Mouse (Mus musculus): ENCODE measurements around the gene Borcs5. TPM values are rescaled to one million over a fixed set of nuclear protein-coding genes. Genes with fewer than 3 reads are reported as not detected.

Gene Borcs5
- polyA plus RNA-seq, 1 experiment from 2014 or later = 13.9 TPM

DNA sequence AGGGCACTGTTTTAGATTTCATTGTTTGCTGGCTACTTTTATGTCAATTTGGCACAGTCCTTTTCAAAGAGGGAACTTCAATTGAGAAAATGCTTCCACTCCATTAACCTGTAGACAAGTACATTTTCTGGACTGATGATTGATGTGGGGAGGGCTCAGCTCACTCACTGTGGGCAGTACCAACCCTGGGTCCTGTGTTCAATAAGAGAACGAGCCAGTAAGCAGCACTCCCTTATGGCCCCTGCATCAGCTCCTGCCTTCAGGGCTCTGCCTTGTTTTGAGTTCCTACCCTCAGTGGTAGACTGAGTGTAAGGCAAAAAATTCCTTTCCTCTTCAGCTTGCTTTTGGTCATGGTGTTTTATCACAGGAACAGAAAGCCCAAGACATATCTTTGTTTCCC, 74.6 kb downstream of the Borcs5 start:
- TF ChIP-seq CTCF (IDR thresholded peaks at IDR 0.05; ENCODE audit: low read depth) = no peak
- no peak for ATAC-seq (ENCODE audit: insufficient read depth)
- Histone ChIP-seq H3K4me2 (no peak overlapping the region), H3K4me3 (ENCODE audit: low read depth, low read length) (no peak overlapping the region), H3K9ac (no peak overlapping the region), H3K9me3 (ENCODE audit: low read depth, low read length) (no peaks in the 10 kb centered on the region), H3K27me3 (ENCODE audit: insufficient read depth, low read length) (no peaks in the 10 kb centered on the region), H3K27ac (ENCODE audit: low read depth) (no peak overlapping the region), H3K36me3 (ENCODE audit: insufficient read depth) (peaks cover 26% of the 10 kb centered on the region), H3K4me1 (ENCODE audit: insufficient read depth) (no peaks in the 10 kb centered on the region)
- 62% methylated on average over 1 of the region's 1 CpGs for WGBS
- no peak for DNase-seq

DNA sequence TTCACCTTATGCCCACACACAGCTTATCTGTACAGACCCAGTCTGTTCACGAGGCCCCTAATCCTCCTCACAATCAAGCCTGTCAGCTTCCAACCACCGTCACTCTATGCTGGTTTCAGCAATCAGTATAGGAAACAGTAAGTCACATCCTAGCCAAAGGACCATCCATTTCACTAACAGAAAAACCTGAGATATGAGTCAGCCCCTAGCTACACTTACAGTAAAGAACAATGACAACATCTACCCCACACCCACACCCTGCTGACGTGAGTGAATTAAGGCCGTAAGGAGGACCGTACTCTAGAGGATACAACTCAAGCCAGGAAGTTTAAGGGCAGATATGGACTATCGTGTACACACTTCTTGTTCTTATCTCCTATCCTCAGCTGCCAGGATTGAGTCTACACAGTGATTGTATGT, 76.9 kb downstream of the Borcs5 start:
- Histone ChIP-seq H3K4me3 (ENCODE audit: low read depth, low read length) (no peak overlapping the region), H3K27ac (ENCODE audit: low read depth) (no peak overlapping the region), H3K4me1 (ENCODE audit: insufficient read depth) (no peaks in the 10 kb centered on the region), H3K36me3 (ENCODE audit: insufficient read depth) (peaks cover 49% of the 10 kb centered on the region), H3K9ac (no peak overlapping the region), H3K9me3 (ENCODE audit: low read depth, low read length) (no peaks in the 10 kb centered on the region), H3K4me2 (no peak overlapping the region), H3K27me3 (ENCODE audit: insufficient read depth, low read length) (no peaks in the 10 kb centered on the region)
- ATAC-seq (ENCODE audit: insufficient read depth) = peak; percentile 55
- TF ChIP-seq CTCF (IDR thresholded peaks at IDR 0.05; ENCODE audit: low read depth) = no peak
- no peak for DNase-seq
- WGBS = 49% methylated on average over 6 of the region's 6 CpGs

DNA sequence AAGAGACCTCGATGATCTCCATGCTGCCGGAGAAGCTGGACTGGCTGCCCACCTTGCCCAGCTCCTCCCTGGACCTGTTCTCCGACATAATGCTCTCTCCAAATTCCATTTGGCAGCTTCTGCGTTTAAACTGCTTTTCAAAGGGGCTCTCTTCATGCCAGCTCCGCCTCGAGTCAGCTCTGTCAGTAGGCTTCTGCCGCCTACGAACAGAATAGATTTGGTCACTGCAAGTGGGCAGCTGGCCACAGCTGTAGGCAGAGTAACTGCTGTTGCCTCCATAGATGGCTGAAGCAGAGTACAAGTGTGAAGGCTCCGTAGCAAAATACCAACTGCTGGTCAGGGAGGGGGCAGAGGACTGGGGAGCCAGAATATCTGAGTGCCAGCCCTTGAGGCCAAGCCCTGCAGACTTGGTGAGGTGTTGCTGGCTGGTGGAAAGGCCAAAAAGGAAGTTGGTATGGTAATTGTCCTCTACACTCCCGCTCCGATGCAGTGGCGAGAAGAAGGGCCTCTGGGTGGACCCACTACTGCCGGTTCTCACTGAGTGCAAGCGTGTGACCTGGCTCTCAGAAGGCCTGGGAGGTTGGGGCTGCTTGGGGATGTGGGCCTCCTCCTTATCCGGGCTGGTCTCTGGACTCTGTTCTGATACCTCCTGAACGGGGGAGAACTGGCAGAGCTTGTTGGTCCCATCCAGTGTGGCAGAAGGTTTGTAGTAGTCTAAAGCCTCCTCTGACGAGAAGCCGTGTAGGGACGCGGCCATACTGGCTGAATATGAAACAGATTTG, 78.8 kb downstream of the Borcs5 start:
- Histone ChIP-seq H3K9ac (no peak overlapping the region), H3K36me3 (ENCODE audit: insufficient read depth) (peaks cover 54% of the 10 kb centered on the region), H3K4me1 (ENCODE audit: insufficient read depth) (no peaks in the 10 kb centered on the region), H3K4me3 (ENCODE audit: low read depth, low read length) (no peak overlapping the region), H3K27me3 (ENCODE audit: insufficient read depth, low read length) (no peaks in the 10 kb centered on the region), H3K27ac (ENCODE audit: low read depth) (no peak overlapping the region), H3K4me2 (no peak overlapping the region), H3K9me3 (ENCODE audit: low read depth, low read length) (no peaks in the 10 kb centered on the region)
- 84% methylated on average over 20 of the region's 20 CpGs for WGBS
- DNase-seq (no peak), ATAC-seq (ENCODE audit: insufficient read depth) (no peak)
- TF ChIP-seq CTCF (IDR thresholded peaks at IDR 0.05; ENCODE audit: low read depth) = no peak

DNA sequence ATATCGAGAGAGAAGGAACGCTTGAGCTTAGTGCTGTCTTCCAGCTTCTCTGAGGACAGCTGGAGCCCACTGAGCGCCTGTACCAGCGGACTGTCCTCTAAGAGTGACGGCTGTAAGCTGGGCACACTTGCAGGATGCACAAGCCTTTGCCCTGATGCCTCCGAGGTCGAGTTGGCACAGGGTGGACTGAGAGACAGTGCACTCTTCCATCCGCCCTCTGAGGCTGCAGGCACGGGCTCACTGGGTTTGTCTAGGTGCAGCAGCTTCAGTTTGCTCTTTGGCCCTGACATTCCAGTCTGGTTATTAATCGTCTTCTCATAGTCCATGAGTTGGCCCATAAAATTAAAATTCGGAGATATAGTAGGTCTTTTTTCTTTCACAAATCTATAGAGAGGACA, 79.4 kb downstream of the Borcs5 start:
- Histone ChIP-seq H3K27me3 (ENCODE audit: insufficient read depth, low read length) (no peaks in the 10 kb centered on the region), H3K4me3 (ENCODE audit: low read depth, low read length) (no peak overlapping the region), H3K9ac (no peak overlapping the region), H3K36me3 (ENCODE audit: insufficient read depth) (peaks cover 56% of the 10 kb centered on the region), H3K27ac (ENCODE audit: low read depth) (no peak overlapping the region), H3K9me3 (ENCODE audit: low read depth, low read length) (no peaks in the 10 kb centered on the region), H3K4me1 (ENCODE audit: insufficient read depth) (no peaks in the 10 kb centered on the region), H3K4me2 (no peak overlapping the region)
- DNase-seq = no peak
- 87% methylated on average over 11 of the region's 11 CpGs for WGBS
- no peak for TF ChIP-seq CTCF (IDR thresholded peaks at IDR 0.05; ENCODE audit: low read depth)
- ATAC-seq (ENCODE audit: insufficient read depth) = no peak

DNA sequence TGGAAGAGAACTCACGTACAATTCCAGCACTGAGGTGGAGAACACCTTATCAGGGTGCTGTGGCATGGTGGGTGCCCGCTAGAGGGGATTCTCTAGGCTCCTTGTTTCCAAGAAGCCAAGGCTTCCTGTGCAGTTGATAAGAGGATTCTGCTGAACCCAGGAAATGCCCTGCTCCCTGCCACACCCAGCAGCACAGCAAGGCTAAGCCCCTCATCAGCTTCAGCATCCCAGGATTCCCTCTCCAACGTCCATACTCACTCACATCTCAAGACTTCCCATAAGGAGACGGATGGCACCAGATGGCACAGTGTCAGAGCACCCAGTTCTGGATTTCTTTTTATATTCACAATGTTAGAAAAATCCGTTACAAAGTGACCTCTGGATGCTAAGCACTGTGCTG, 79.8 kb downstream of the Borcs5 start:
- Histone ChIP-seq H3K9ac (no peak overlapping the region), H3K9me3 (ENCODE audit: low read depth, low read length) (no peaks in the 10 kb centered on the region), H3K4me3 (ENCODE audit: low read depth, low read length) (no peak overlapping the region), H3K36me3 (ENCODE audit: insufficient read depth) (peaks cover 61% of the 10 kb centered on the region), H3K27me3 (ENCODE audit: insufficient read depth, low read length) (no peaks in the 10 kb centered on the region), H3K4me2 (no peak overlapping the region), H3K4me1 (ENCODE audit: insufficient read depth) (no peaks in the 10 kb centered on the region), H3K27ac (ENCODE audit: low read depth) (no peak overlapping the region)
- no peak for TF ChIP-seq CTCF (IDR thresholded peaks at IDR 0.05; ENCODE audit: low read depth)
- 82% methylated on average over 5 of the region's 5 CpGs for WGBS
- ATAC-seq (ENCODE audit: insufficient read depth) (no peak), DNase-seq (no peak)

DNA sequence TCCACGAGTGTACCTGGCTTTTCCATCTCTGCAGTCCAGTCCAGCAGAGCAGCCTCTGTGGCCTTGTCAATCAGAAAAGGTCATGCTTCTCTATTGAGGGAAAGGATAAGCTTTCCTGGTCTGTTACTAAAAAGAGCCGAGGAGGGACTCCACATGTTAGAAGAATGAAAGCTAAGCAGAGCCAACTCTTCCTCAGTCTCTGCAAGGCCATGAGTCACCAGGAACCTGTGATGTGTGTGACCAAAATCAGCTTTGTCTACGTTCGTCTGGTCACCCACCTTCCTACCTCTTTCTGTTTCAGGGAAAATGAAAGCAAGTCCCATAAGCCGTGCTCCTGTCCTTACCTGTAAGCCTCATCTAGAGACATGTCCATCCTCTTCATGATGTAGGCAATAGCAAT, 80.8 kb downstream of the Borcs5 start:
- Histone ChIP-seq H3K4me3 (ENCODE audit: low read depth, low read length) (no peak overlapping the region), H3K36me3 (ENCODE audit: insufficient read depth) (peaks cover 63% of the 10 kb centered on the region), H3K27ac (ENCODE audit: low read depth) (no peak overlapping the region), H3K27me3 (ENCODE audit: insufficient read depth, low read length) (no peaks in the 10 kb centered on the region), H3K9ac (no peak overlapping the region), H3K9me3 (ENCODE audit: low read depth, low read length) (no peaks in the 10 kb centered on the region), H3K4me1 (ENCODE audit: insufficient read depth) (no peaks in the 10 kb centered on the region), H3K4me2 (no peak overlapping the region)
- TF ChIP-seq CTCF (IDR thresholded peaks at IDR 0.05; ENCODE audit: low read depth) = no peak
- no peak for ATAC-seq (ENCODE audit: insufficient read depth)
- DNase-seq = no peak
- 87% methylated on average over 5 of the region's 5 CpGs for WGBS

DNA sequence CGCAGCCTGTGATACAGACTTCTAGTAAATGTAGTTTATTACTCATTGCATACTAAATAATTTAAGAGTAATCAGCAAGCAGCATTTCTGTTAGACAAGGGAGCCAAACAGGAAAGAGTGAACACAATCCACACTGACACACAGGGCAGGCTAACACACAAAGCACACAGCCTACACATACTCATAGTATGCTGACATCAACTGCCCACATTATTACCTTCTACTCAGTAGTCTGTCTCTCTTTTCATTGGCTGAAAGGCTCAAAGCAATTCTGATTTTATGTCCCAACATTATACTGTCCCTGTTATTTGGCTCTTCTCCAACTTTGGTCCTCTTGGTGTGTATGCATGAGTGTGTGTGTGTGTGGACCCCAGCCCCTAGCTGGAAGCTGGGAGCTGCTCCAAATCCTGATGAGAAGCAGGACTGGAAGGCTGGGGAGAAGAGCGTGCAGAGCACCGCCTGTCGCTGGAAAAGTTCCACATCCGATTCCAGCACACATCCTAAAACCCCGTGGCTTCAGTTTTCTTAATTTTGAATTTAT, 82.5 kb downstream of the Borcs5 start:
- Histone ChIP-seq H3K4me1 (ENCODE audit: insufficient read depth) (no peaks in the 10 kb centered on the region), H3K9ac (no peak overlapping the region), H3K9me3 (ENCODE audit: low read depth, low read length) (no peaks in the 10 kb centered on the region), H3K4me2 (no peak overlapping the region), H3K27ac (ENCODE audit: low read depth) (no peak overlapping the region), H3K27me3 (ENCODE audit: insufficient read depth, low read length) (no peaks in the 10 kb centered on the region), H3K4me3 (ENCODE audit: low read depth, low read length) (no peak overlapping the region), H3K36me3 (ENCODE audit: insufficient read depth) (peaks cover 66% of the 10 kb centered on the region)
- TF ChIP-seq CTCF (IDR thresholded peaks at IDR 0.05; ENCODE audit: low read depth) = no peak
- peak; percentile 59 for DNase-seq
- peak; percentile 41 for ATAC-seq (ENCODE audit: insufficient read depth)
- WGBS = 68% methylated on average over 6 of the region's 6 CpGs
